Mouse (Mus musculus) MEL (cell line): ENCODE data around the gene Camkv.

Source experiments
- CTCF ChIP-seq, 3 experiments: IDR thresholded peaks in 2 of 3; conservative IDR thresholded peaks in 1 of 3; 2 replicates each; pipeline ENCODE4 v1.5.1; 2011 to 2012; ENCODE audit warnings: low read length in 3 of 3, low read depth in 2 of 3, mild to moderate bottlenecking in 2 of 3, improper control_type of control experiment in 1 of 3, inconsistent platforms in 1 of 3, mixed read lengths in 1 of 3, moderate library complexity in 1 of 3; ENCODE audit not compliant: control insufficient read depth in 1 of 3, insufficient read depth in 1 of 3, poor library complexity in 1 of 3, severe bottlenecking in 1 of 3
- ELF1 ChIP-seq: IDR thresholded peaks from 2 replicates; pipeline ENCODE4 v1.6.1; 2014; ENCODE audit warnings: low read depth, mild to moderate bottlenecking, inconsistent platforms, low read length, improper control_type of control experiment, moderate library complexity
- GATA1 ChIP-seq: IDR thresholded peaks from 2 replicates; pipeline ENCODE4 v1.6.1; 2011; ENCODE audit warnings: low read depth, low read length, improper control_type of control experiment
- MYC ChIP-seq: IDR thresholded peaks from 2 replicates; pipeline ENCODE4 v1.6.1; 2011; ENCODE audit warnings: low read depth, mild to moderate bottlenecking, low read length, improper control_type of control experiment, moderate library complexity
- POLR2AphosphoS5 ChIP-seq: IDR thresholded peaks from 2 replicates; pipeline ENCODE4 v1.6.1; 2012; ENCODE audit warnings: low read depth, borderline replicate concordance, mild to moderate bottlenecking, inconsistent platforms, low read length, moderate library complexity, mixed read lengths

DNA sequence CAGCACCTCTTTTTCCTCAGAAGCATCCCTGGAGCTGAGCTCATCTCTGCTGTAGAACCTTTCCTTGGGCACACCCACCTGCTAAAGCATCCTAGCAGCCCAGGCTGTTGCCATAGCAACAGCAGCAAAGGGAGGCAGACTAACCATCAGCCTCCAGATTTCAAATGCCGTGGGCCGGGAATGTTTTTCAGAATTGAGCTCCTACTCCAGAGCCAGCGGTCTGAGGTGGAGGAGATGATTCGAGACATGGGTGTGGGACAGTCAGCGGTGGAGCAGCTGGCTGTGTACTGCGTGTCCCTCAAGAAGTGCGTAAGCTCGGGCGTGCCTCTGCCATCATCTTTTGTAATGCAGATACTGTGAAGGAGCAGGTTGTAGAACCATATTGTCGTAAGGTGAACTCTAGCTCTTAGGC, 25.9 kb downstream of the Camkv start:
- TF ChIP-seq CTCF (IDR thresholded peaks at IDR 0.05 in 2 of 3, conservative IDR thresholded peaks at IDR 0.05 in 1 of 3; ENCODE audit: control insufficient read depth in 1 of 3, insufficient read depth in 1 of 3, low read depth in 2 of 3, low read length in 3 of 3, poor library complexity in 1 of 3, severe bottlenecking in 1 of 3) (no peak), MYC (no peak), GATA1 (no peak), ELF1 (no peak), POLR2AphosphoS5 (no peak)
